Mouse (Mus musculus) cortical plate, adult 2 months (tissue): Measurements from ENCODE around the gene Olfr1369-ps1.

Experiments used
- CTCF ChIP-seq: fragments of 200-500 bp; IDR thresholded peaks from 2 replicates; pipeline ENCODE4 v1.5.1; 2011; ENCODE audit warnings: mild to moderate bottlenecking, control low read depth, low read length; ENCODE audit not compliant: insufficient read depth; ENCODE audit errors: extremely low read depth
- POLR2A ChIP-seq: fragments of 200-500 bp; IDR thresholded peaks from 2 replicates; pipeline ENCODE4 v1.6.1; 2011; ENCODE audit warnings: mild to moderate bottlenecking, low read length, control low read depth; ENCODE audit not compliant: insufficient read depth; ENCODE audit errors: extremely low read depth

DNA sequence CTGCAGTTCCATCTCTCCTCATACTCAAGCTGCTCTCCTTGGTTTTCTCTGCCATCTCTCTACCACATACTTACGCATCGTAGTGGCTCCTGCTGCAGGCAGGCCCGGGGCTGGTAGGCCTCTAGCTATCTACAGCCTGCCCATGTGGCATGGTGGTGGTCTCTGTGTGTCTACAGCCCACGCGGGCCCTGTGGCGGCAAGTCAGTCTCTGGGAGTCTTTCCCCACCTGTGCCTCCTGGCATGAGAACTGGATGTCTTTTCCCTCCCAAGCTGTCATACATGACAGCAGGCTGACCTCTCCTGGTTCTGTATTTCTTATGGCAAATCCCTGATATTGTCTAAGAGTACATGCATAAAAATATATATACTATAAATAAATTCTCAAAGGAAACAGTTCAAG is 842 bp upstream of the Olfr1369-ps1 start:
- TF ChIP-seq CTCF (no peak), POLR2A (no peak)
